Mouse (Mus musculus): ENCODE measurements around the gene Asb13. TPM values are rescaled to one million over a fixed set of nuclear protein-coding genes. Genes with fewer than 3 reads are reported as not detected.

Asb13 gene
- polyA plus RNA-seq, 1 experiment, result 16.1 TPM

- TF ChIP-seq CTCF (IDR thresholded peaks at IDR 0.05; ENCODE audit: extremely low read depth, insufficient read depth, insufficient read length, insufficient replicate concordance) (no peak), POLR2A (IDR thresholded peaks at IDR 0.05; ENCODE audit: low read depth, low read length) (no peak)
- H3K4me1 ChIP-seq (ENCODE audit: control insufficient read depth, insufficient read depth, insufficient read length), result no peaks in the 10 kb centered on the region
- no peak for DNase-seq (ENCODE audit: low read depth in 1 of 2, low spot score in 2 of 2)
- no peak overlapping the region for H3K27ac ChIP-seq (ENCODE audit: insufficient read depth, low read length)
- no peaks in the 10 kb centered on the region for H3K27me3 ChIP-seq (ENCODE audit: control insufficient read depth, insufficient read depth, low read length)
- H3K36me3 ChIP-seq (ENCODE audit: control insufficient read depth, insufficient read depth, low read length), result no peaks in the 10 kb centered on the region
- H3K4me3 ChIP-seq (ENCODE audit: extremely low read depth, insufficient read depth, insufficient read length), result no peak overlapping the region
- WGBS, result 68% methylated on average over 1 of the region's 1 CpGs
Observed at GRCm38 (mm10) chr13:3670039-3670438, 36.2 kb downstream of the Asb13 start.

DNA sequence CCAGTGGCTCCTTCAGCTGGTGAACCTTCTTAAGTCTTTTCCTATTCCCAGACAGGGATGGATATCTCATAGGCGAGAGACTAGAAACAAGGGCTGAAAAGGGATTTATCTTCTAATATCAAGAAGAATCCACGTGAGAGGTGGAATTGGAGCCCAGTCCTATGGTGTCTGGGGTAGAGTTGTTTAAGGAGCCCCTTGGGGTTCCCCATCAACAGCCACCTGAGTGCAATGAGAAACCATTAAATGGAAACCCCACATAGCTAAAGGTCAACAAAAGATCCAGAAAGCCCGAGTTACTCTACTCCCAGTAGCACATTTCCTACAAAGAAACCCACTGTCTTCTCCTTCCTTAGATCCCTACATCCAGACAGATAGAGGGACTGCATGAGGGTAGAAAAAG, 39.3 kb downstream of the Asb13 start:
- no peak for TF ChIP-seq CTCF (IDR thresholded peaks at IDR 0.05; ENCODE audit: extremely low read depth, insufficient read depth, insufficient read length, insufficient replicate concordance)
- Histone ChIP-seq H3K27me3 (ENCODE audit: control insufficient read depth, insufficient read depth, low read length) (no peaks in the 10 kb centered on the region), H3K27ac (ENCODE audit: insufficient read depth, low read length) (no peak overlapping the region), H3K36me3 (ENCODE audit: control insufficient read depth, insufficient read depth, low read length) (no peaks in the 10 kb centered on the region), H3K4me1 (ENCODE audit: control insufficient read depth, insufficient read depth, insufficient read length) (no peaks in the 10 kb centered on the region), H3K4me3 (ENCODE audit: extremely low read depth, insufficient read depth, insufficient read length) (no peak overlapping the region)
- no peak for DNase-seq (ENCODE audit: low read depth in 1 of 2, low spot score in 2 of 2)
- 82% methylated on average over 3 of the region's 3 CpGs for WGBS

- Histone ChIP-seq H3K4me3 (ENCODE audit: extremely low read depth, insufficient read depth, insufficient read length) (no peak overlapping the region), H3K36me3 (ENCODE audit: control insufficient read depth, insufficient read depth, low read length) (no peaks in the 10 kb centered on the region), H3K4me1 (ENCODE audit: control insufficient read depth, insufficient read depth, insufficient read length) (no peaks in the 10 kb centered on the region), H3K27ac (ENCODE audit: insufficient read depth, low read length) (no peak overlapping the region), H3K27me3 (ENCODE audit: control insufficient read depth, insufficient read depth, low read length) (no peaks in the 10 kb centered on the region)
- DNase-seq (ENCODE audit: low read depth in 1 of 2, low spot score in 2 of 2), result no peak
- 77% methylated on average over 4 of the region's 4 CpGs for WGBS
- TF ChIP-seq POLR2A (IDR thresholded peaks at IDR 0.05; ENCODE audit: low read depth, low read length), result no peak
- no peak for TF ChIP-seq CTCF (IDR thresholded peaks at IDR 0.05; ENCODE audit: extremely low read depth, insufficient read depth, insufficient read length, insufficient replicate concordance)
Observed at GRCm38 (mm10) chr13:3673622-3674021, 39.8 kb downstream of the Asb13 start.

- WGBS, result 83% methylated on average over 4 of the region's 4 CpGs
- Histone ChIP-seq H3K27me3 (ENCODE audit: control insufficient read depth, insufficient read depth, low read length) (no peaks in the 10 kb centered on the region), H3K4me1 (ENCODE audit: control insufficient read depth, insufficient read depth, insufficient read length) (no peaks in the 10 kb centered on the region; the same call in 1 of the 2 replicates), H3K36me3 (ENCODE audit: control insufficient read depth, insufficient read depth, low read length) (no peaks in the 10 kb centered on the region), H3K27ac (ENCODE audit: insufficient read depth, low read length) (no peak overlapping the region), H3K4me3 (ENCODE audit: extremely low read depth, insufficient read depth, insufficient read length) (no peak overlapping the region)
- no peak for DNase-seq (ENCODE audit: low read depth in 1 of 2, low spot score in 2 of 2)
- no peak for TF ChIP-seq POLR2A (IDR thresholded peaks at IDR 0.05; ENCODE audit: low read depth, low read length)
- no peak for TF ChIP-seq CTCF (IDR thresholded peaks at IDR 0.05; ENCODE audit: extremely low read depth, insufficient read depth, insufficient read length, insufficient replicate concordance)
Observed at GRCm38 (mm10) chr13:3675855-3676254, 42.0 kb downstream of the Asb13 start.

GRCm38 (mm10) chr13:3679098-3679497, 45.3 kb downstream of the Asb13 start:
- TF ChIP-seq CTCF (IDR thresholded peaks at IDR 0.05; ENCODE audit: extremely low read depth, insufficient read depth, insufficient read length, insufficient replicate concordance) (no peak), POLR2A (IDR thresholded peaks at IDR 0.05; ENCODE audit: low read depth, low read length) (no peak)
- H3K4me1 ChIP-seq (ENCODE audit: control insufficient read depth, insufficient read depth, insufficient read length), result no peaks in the 10 kb centered on the region; the same call in 1 of the 2 replicates
- no peaks in the 10 kb centered on the region for H3K27me3 ChIP-seq (ENCODE audit: control insufficient read depth, insufficient read depth, low read length)

GRCm38 (mm10) chr13:3686306-3686705, 52.5 kb downstream of the Asb13 start:
- Histone ChIP-seq H3K36me3 (ENCODE audit: control insufficient read depth, insufficient read depth, low read length) (no peaks in the 10 kb centered on the region), H3K4me3 (ENCODE audit: extremely low read depth, insufficient read depth, insufficient read length) (no peak overlapping the region), H3K27me3 (ENCODE audit: control insufficient read depth, insufficient read depth, low read length) (no peaks in the 10 kb centered on the region), H3K27ac (ENCODE audit: insufficient read depth, low read length) (no peak overlapping the region), H3K4me1 (ENCODE audit: control insufficient read depth, insufficient read depth, insufficient read length) (no peaks in the 10 kb centered on the region)
- no peak for TF ChIP-seq CTCF (IDR thresholded peaks at IDR 0.05; ENCODE audit: extremely low read depth, insufficient read depth, insufficient read length, insufficient replicate concordance)
- no peak for TF ChIP-seq POLR2A (IDR thresholded peaks at IDR 0.05; ENCODE audit: low read depth, low read length)
- 63% methylated on average over 1 of the region's 1 CpGs for WGBS
- DNase-seq (ENCODE audit: low read depth in 1 of 2, low spot score in 2 of 2), result no peak

More at GRCm38 (mm10) chr13:3679098-3679497, 45.3 kb downstream of the Asb13 start:
- Histone ChIP-seq H3K4me3 (ENCODE audit: extremely low read depth, insufficient read depth, insufficient read length) (no peak overlapping the region), H3K27ac (ENCODE audit: insufficient read depth, low read length) (no peak overlapping the region), H3K36me3 (ENCODE audit: control insufficient read depth, insufficient read depth, low read length) (no peaks in the 10 kb centered on the region)
- 80% methylated on average over 4 of the region's 4 CpGs for WGBS
- no peak for DNase-seq (ENCODE audit: low read depth in 1 of 2, low spot score in 2 of 2)

- Histone ChIP-seq H3K4me1 (ENCODE audit: control insufficient read depth, insufficient read depth, insufficient read length) (no peaks in the 10 kb centered on the region), H3K36me3 (ENCODE audit: control insufficient read depth, insufficient read depth, low read length) (no peaks in the 10 kb centered on the region), H3K27me3 (ENCODE audit: control insufficient read depth, insufficient read depth, low read length) (no peaks in the 10 kb centered on the region), H3K4me3 (ENCODE audit: extremely low read depth, insufficient read depth, insufficient read length) (no peak overlapping the region), H3K27ac (ENCODE audit: insufficient read depth, low read length) (no peak overlapping the region)
- DNase-seq (ENCODE audit: low read depth in 1 of 2, low spot score in 2 of 2), result no peak
- no peak for TF ChIP-seq POLR2A (IDR thresholded peaks at IDR 0.05; ENCODE audit: low read depth, low read length)
- TF ChIP-seq CTCF (IDR thresholded peaks at IDR 0.05; ENCODE audit: extremely low read depth, insufficient read depth, insufficient read length, insufficient replicate concordance), result no peak
- WGBS, result 74% methylated on average over 11 of the region's 11 CpGs
Observed at GRCm38 (mm10) chr13:3694599-3695343, 60.9 kb downstream of the Asb13 start.

All from spleen, adult 2 months (tissue).